Mouse (Mus musculus): ENCODE results near the gene Tjp2. TPM values are rescaled to one million over a fixed set of nuclear protein-coding genes. Genes with fewer than 3 reads are reported as not detected.

Tjp2 gene
- polyA plus RNA-seq, 1 experiment = 19.3 TPM

DNA sequence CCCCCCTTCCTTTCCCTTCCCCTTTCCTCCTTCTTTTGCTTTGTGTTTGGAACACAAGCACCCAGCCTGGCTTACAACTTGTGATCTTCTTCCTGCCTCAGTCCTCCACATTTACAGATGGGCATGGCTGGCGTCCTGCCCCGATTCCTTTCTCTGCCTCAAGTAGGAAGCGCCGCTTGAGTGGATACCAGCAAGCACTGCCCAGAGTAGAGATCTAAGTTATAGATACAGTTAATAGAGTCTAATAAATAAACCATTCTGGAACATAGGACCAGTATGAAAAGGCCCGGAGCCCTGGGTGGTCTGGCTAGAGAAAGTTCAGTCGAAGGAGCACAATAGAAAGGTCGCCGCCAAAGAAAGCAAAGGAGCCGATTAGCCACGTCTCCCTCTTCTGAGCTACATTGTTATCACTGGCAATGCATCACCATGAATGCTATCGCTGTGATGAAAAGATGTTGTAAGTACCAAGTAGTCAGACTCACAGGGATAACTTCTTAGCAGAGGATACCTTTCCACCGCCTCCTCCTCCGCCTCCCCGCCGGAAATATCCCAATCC, 41.1 kb downstream of the Tjp2 start:
- Histone ChIP-seq H3K27ac (ENCODE audit: control insufficient read depth, insufficient read depth, low read depth, low read length) (no peak overlapping the region), H3K36me3 (ENCODE audit: control insufficient read depth, insufficient read depth, low read length) (no peaks in the 10 kb centered on the region), H3K27me3 (ENCODE audit: control insufficient read depth, insufficient read depth, low read length) (no peaks in the 10 kb centered on the region), H3K4me1 (ENCODE audit: control insufficient read depth, insufficient read depth, low read length) (peaks cover 2% of the 10 kb centered on the region), H3K4me3 (ENCODE audit: control insufficient read depth, low read depth, low read length) (peak overlapping the region; percentile 36; the same call in 1 of the 2 replicates)
- TF ChIP-seq POLR2A (IDR thresholded peaks at IDR 0.05; ENCODE audit: control insufficient read depth, low read depth, low read length) (no peak), CTCF (IDR thresholded peaks at IDR 0.05; ENCODE audit: control insufficient read depth, insufficient read depth, insufficient replicate concordance, low read depth, low read length) (no peak)

DNA sequence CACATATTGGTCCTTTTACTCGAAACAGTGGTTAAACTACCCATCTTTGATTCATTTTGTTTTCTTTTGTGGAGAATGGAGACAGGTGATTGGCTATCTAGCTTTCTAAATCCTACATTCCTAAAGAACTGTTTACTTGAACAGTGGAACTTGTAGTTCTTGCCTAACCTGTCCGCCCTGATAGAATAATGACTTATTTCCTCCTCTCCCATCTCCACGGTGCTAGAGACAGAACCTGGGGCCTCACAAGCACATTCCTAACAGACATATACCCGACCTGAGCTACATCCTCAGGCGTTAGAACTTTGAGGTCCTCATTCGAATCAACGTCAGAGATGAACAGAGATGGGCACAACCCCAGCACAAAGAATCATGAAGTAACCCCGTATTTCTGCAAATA, 44.4 kb downstream of the Tjp2 start:
- Histone ChIP-seq H3K27ac (ENCODE audit: control insufficient read depth, insufficient read depth, low read depth, low read length) (no peak overlapping the region), H3K4me1 (ENCODE audit: control insufficient read depth, insufficient read depth, low read length) (peaks cover 2% of the 10 kb centered on the region), H3K36me3 (ENCODE audit: control insufficient read depth, insufficient read depth, low read length) (no peaks in the 10 kb centered on the region), H3K27me3 (ENCODE audit: control insufficient read depth, insufficient read depth, low read length) (no peaks in the 10 kb centered on the region), H3K4me3 (ENCODE audit: control insufficient read depth, low read depth, low read length) (no peak overlapping the region)
- no peak for TF ChIP-seq CTCF (IDR thresholded peaks at IDR 0.05; ENCODE audit: control insufficient read depth, insufficient read depth, insufficient replicate concordance, low read depth, low read length)
- no peak for TF ChIP-seq POLR2A (IDR thresholded peaks at IDR 0.05; ENCODE audit: control insufficient read depth, low read depth, low read length)

DNA sequence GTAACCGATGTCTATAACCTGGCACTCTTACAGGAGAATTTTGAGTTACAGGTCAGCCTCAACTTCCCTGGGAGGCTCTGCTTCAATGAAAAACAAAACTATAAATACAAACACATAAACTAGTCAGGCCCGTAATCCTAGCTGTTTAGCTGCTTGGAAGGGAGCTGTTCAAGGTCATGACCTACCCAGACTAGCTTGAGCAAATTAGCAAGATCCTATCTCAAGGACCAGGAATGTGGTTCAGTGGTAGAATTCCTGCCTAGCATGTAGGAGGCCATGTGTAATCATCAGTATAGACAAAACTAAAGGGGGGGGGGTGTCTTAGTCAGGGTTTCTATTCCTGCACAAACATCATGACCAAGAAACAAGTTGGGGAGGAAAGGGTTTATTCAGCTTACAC, 46.7 kb downstream of the Tjp2 start:
- Histone ChIP-seq H3K27ac (ENCODE audit: control insufficient read depth, insufficient read depth, low read depth, low read length) (no peak overlapping the region), H3K36me3 (ENCODE audit: control insufficient read depth, insufficient read depth, low read length) (no peaks in the 10 kb centered on the region), H3K4me1 (ENCODE audit: control insufficient read depth, insufficient read depth, low read length) (peaks cover 4% of the 10 kb centered on the region), H3K4me3 (ENCODE audit: control insufficient read depth, low read depth, low read length) (no peak overlapping the region), H3K27me3 (ENCODE audit: control insufficient read depth, insufficient read depth, low read length) (no peaks in the 10 kb centered on the region)
- TF ChIP-seq CTCF (IDR thresholded peaks at IDR 0.05; ENCODE audit: control insufficient read depth, insufficient read depth, insufficient replicate concordance, low read depth, low read length) (no peak), POLR2A (IDR thresholded peaks at IDR 0.05; ENCODE audit: control insufficient read depth, low read depth, low read length) (no peak)

DNA sequence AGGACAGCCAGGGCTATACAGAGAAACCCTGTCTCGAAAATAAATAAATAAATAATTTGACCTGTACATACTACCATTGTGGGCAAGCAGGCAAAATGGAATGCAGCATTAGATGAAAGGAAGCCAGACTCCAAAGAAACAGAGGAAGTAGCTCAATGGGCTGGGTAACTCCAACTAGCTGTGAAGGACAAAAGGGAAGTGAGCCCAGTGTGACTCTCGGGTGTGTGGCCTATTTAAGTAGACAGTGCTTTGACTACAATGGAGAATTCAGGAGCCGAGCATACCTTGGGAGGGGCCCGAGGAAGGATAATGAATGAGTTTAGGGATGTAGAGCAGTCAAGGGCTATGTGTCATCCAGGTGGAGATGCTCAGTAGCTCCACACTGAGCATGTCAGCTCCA, 48.1 kb downstream of the Tjp2 start:
- Histone ChIP-seq H3K4me1 (ENCODE audit: control insufficient read depth, insufficient read depth, low read length) (peaks cover 4% of the 10 kb centered on the region), H3K27ac (ENCODE audit: control insufficient read depth, insufficient read depth, low read depth, low read length) (no peak overlapping the region), H3K27me3 (ENCODE audit: control insufficient read depth, insufficient read depth, low read length) (no peaks in the 10 kb centered on the region), H3K4me3 (ENCODE audit: control insufficient read depth, low read depth, low read length) (no peak overlapping the region), H3K36me3 (ENCODE audit: control insufficient read depth, insufficient read depth, low read length) (no peaks in the 10 kb centered on the region)
- TF ChIP-seq POLR2A (IDR thresholded peaks at IDR 0.05; ENCODE audit: control insufficient read depth, low read depth, low read length) (no peak), CTCF (IDR thresholded peaks at IDR 0.05; ENCODE audit: control insufficient read depth, insufficient read depth, insufficient replicate concordance, low read depth, low read length) (no peak)

DNA sequence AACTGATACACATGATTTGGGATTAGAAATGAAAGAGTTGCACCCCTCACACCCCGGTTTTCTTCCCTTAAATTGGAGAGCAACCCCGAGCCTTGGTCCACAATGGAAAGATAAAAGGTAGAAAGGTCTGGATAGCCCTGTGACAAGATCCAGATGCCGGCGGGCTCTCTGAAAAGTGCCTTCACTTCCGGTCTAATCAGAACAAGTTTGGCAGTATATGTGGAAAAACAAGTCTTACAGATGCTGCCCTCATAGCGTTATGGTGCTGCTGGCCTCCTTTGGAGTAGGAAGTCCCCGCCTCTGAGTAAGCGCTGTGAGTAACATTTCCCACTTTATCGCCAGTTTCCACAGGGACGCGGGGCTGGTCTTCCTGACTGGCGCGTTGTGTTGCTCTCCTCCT, 49.9 kb downstream of the Tjp2 start:
- no peak overlapping the region for H3K27ac ChIP-seq (ENCODE audit: control insufficient read depth, insufficient read depth, low read depth, low read length)
- no peaks in the 10 kb centered on the region for H3K27me3 ChIP-seq (ENCODE audit: control insufficient read depth, insufficient read depth, low read length)
- H3K4me3 ChIP-seq (ENCODE audit: control insufficient read depth, low read depth, low read length) = peak overlapping the region; percentile 11
- TF ChIP-seq CTCF (IDR thresholded peaks at IDR 0.05; ENCODE audit: control insufficient read depth, insufficient read depth, insufficient replicate concordance, low read depth, low read length) = no peak
- TF ChIP-seq POLR2A (IDR thresholded peaks at IDR 0.05; ENCODE audit: control insufficient read depth, low read depth, low read length) = no peak
- no peaks in the 10 kb centered on the region for H3K36me3 ChIP-seq (ENCODE audit: control insufficient read depth, insufficient read depth, low read length)
- H3K4me1 ChIP-seq (ENCODE audit: control insufficient read depth, insufficient read depth, low read length) = peaks cover 4% of the 10 kb centered on the region

DNA sequence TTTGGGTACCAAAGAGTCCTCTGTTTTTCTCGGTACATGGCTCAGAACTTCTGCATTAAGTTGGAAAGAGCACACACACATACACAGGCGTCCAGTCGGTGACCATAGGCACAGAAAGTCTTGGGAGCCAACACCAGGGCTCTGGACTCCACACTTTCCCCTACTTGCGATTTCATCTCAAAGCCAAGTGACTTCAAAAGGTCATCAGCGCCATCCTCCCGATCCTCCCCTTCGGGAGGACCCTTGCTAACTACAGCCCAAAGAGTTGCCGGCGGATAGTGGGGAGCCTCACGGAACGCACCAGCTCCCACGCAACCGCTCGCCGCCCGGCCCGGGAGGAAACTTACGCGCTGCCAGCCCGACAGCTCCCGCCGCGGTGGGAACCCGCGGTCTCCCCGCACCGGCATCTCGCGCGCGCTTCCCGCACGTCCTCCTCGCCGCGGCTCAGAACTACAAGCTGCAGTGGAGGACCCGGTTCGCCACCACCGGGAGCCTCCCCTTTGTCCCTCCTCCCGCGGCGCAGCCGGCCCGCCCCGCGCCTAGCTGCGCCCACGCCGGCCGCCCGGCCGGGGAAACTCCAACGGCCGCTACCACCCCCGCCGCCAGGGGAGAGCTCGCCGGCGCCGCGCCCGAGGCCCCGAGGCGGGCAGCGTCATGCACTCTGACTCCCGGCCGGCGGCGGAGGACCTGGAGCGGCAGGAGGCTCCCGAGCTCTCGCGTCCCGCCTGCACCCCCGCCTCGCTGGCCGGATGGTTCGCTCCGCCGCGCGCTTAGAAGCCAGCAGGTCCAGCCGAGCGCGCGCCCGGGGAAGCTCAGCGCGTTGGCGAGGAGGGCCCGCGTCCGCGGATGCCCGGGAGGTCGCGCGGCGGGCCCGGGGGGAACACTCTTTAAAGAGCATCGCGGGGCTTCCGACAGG, 51.0 kb downstream of the Tjp2 start:
- TF ChIP-seq CTCF (IDR thresholded peaks at IDR 0.05; ENCODE audit: control insufficient read depth, insufficient read depth, insufficient replicate concordance, low read depth, low read length) (no peak), POLR2A (IDR thresholded peaks at IDR 0.05; ENCODE audit: control insufficient read depth, low read depth, low read length) (no peak)
- Histone ChIP-seq H3K4me3 (ENCODE audit: control insufficient read depth, low read depth, low read length) (peak overlapping the region; percentile 82), H3K27me3 (ENCODE audit: control insufficient read depth, insufficient read depth, low read length) (no peaks in the 10 kb centered on the region), H3K27ac (ENCODE audit: control insufficient read depth, insufficient read depth, low read depth, low read length) (no peak overlapping the region), H3K36me3 (ENCODE audit: control insufficient read depth, insufficient read depth, low read length) (no peaks in the 10 kb centered on the region), H3K4me1 (ENCODE audit: control insufficient read depth, insufficient read depth, low read length) (peaks cover 4% of the 10 kb centered on the region)

DNA sequence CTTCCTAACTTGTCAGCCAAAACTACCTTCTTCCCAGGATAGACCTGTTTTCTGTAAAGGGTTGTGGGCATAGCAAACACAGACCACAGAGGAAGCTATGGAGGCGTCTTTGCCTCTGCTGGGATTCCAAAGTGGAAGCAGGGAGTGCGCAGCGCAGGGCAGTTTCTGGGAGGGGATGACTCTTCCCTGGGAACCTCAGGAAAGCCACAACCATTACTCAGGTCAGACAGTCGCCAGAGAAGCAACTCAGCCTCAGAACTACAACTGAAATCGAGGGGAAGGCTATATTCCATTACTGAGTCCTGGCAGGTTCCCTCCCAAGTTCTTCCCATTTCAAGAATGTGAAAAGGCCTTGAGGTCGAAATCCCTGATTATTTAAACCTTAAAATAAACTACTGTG, 51.8 kb downstream of the Tjp2 start:
- Histone ChIP-seq H3K27ac (ENCODE audit: control insufficient read depth, insufficient read depth, low read depth, low read length) (no peak overlapping the region), H3K4me3 (ENCODE audit: control insufficient read depth, low read depth, low read length) (no peak overlapping the region), H3K4me1 (ENCODE audit: control insufficient read depth, insufficient read depth, low read length) (peaks cover 4% of the 10 kb centered on the region), H3K27me3 (ENCODE audit: control insufficient read depth, insufficient read depth, low read length) (no peaks in the 10 kb centered on the region), H3K36me3 (ENCODE audit: control insufficient read depth, insufficient read depth, low read length) (no peaks in the 10 kb centered on the region)
- TF ChIP-seq POLR2A (IDR thresholded peaks at IDR 0.05; ENCODE audit: control insufficient read depth, low read depth, low read length) (no peak), CTCF (IDR thresholded peaks at IDR 0.05; ENCODE audit: control insufficient read depth, insufficient read depth, insufficient replicate concordance, low read depth, low read length) (no peak)

All from testis, adult 2 months (tissue).